Mouse (Mus musculus): ENCODE measurements around the gene Scfd2. TPM values are rescaled to one million over a fixed set of nuclear protein-coding genes. Genes with fewer than 3 reads are reported as not detected.

The Scfd2 gene
- total and polyA plus RNA-seq, 2 experiments from 2014 or later = 20.5 to 29.1 TPM

DNA sequence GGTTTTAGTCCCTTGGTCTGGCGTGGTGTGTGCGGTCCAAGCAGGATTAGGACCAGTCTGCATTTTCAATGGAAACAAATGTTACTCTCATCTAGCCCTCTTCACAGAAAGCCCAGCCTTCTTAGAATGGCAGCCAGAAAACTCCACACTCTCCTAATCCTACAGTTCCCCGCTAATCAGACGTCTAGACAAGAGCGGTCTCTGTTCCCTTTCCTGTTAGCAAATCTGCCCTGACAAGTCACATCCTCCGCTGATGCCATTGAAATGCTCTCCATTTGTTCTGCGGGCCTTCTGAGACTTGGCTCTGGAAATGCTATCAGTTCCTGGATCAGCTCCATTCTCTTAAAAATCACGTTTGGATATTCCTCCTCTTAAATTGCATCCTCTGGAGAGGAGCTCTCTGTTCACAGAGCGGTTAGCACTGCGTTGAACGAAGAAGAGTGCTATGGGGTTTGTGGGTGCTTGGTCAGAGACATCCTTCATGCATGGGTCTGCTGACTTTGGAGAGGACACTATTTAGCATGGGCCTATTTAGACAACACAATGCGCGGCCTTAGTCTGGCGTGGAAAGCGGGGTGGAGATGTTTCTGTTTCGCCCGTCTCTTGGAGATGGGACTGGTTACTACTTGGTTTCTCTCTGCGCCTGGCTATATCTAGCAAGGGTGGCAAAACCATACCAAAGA is 358.3 kb downstream of the Scfd2 start:
- peak overlapping the region; percentile 23; the same call in 1 of the 2 replicates for H3K4me2 ChIP-seq (ENCODE audit: low read depth)
- WGBS = 32% methylated on average over 18 of the region's 18 CpGs
- H3K4me3 ChIP-seq (ENCODE audit: low read depth, low read length) = no peak overlapping the region
- H3K27ac ChIP-seq (ENCODE audit: low read depth, low read length) = no peak overlapping the region
- ATAC-seq = peak; percentile 79
- H3K27me3 ChIP-seq (ENCODE audit: insufficient read depth, low read length) = no peaks in the 10 kb centered on the region
- H3K36me3 ChIP-seq (ENCODE audit: insufficient read depth) = no peaks in the 10 kb centered on the region
- no peak for TF ChIP-seq CTCF (IDR thresholded peaks at IDR 0.05; ENCODE audit: low read depth)
- DNase-seq = peak; percentile 64
- peaks cover 12% of the 10 kb centered on the region; the same call in 1 of the 2 replicates for H3K4me1 ChIP-seq (ENCODE audit: insufficient read depth)
- no peaks in the 10 kb centered on the region for H3K9me3 ChIP-seq (ENCODE audit: low read length)
- 0 out of 2 replicates have a peak overlapping the region, but pooled peaks have one; percentile 2 for H3K9ac ChIP-seq

DNA sequence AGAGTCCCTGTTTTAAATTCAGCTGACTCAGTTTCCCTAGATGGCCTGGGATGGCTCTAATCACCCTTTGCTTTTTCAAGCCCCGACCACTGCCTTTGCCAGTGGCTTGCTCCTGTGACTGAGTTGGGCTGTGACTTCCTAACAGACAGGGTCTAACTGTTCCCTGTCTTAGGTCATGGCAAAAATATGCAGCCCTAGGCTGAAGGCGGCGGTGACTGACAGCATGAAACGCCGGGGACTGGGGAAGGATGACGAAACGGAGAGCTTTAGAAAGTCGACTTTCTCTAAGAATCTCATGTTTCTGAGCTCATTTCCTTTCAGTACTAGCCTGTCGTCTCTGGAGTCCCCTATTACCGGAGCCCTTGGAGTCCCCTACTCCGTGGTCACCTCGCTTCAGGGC is 359.4 kb downstream of the Scfd2 start:
- WGBS = 45% methylated on average over 12 of the region's 12 CpGs
- Histone ChIP-seq H3K9ac (no peak overlapping the region), H3K36me3 (ENCODE audit: insufficient read depth) (no peaks in the 10 kb centered on the region), H3K27ac (ENCODE audit: low read depth, low read length) (no peak overlapping the region), H3K27me3 (ENCODE audit: insufficient read depth, low read length) (no peaks in the 10 kb centered on the region), H3K4me2 (ENCODE audit: low read depth) (no peak overlapping the region), H3K4me3 (ENCODE audit: low read depth, low read length) (no peak overlapping the region), H3K4me1 (ENCODE audit: insufficient read depth) (peaks cover 12% of the 10 kb centered on the region; the same call in 1 of the 2 replicates), H3K9me3 (ENCODE audit: low read length) (no peaks in the 10 kb centered on the region)
- ATAC-seq = no peak
- no peak for TF ChIP-seq CTCF (IDR thresholded peaks at IDR 0.05; ENCODE audit: low read depth)
- no peak for DNase-seq

DNA sequence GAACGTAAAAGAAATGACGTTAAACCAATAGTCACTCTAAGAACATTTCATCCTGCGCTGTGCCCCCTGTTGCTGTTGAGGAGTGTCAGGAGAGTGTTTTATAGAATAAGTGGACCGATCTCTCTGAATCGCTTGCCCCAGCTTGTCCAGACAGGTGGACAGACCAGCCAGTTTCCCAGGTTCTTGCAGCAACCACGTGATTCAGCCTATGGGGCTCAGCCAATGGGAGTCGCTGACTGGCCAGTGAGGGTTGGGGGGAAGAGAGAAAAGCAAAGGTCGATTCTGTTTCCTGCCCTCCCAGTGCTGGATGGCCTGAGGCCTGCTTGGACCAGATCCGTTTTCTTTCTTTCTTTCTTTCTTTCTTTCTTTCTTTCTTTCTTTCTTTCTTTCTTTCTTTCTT is 359.8 kb downstream of the Scfd2 start:
- no peak for TF ChIP-seq CTCF (IDR thresholded peaks at IDR 0.05; ENCODE audit: low read depth)
- H3K27me3 ChIP-seq (ENCODE audit: insufficient read depth, low read length) = no peaks in the 10 kb centered on the region
- WGBS = 69% methylated on average over 9 of the region's 9 CpGs
- no peak overlapping the region for H3K27ac ChIP-seq (ENCODE audit: low read depth, low read length)
- no peak for DNase-seq
- H3K4me1 ChIP-seq (ENCODE audit: insufficient read depth) = peaks cover 12% of the 10 kb centered on the region; the same call in 1 of the 2 replicates
- H3K4me2 ChIP-seq (ENCODE audit: low read depth) = no peak overlapping the region
- no peak overlapping the region for H3K9ac ChIP-seq
- ATAC-seq = no peak
- no peak overlapping the region for H3K4me3 ChIP-seq (ENCODE audit: low read depth, low read length)
- H3K9me3 ChIP-seq (ENCODE audit: low read length) = no peaks in the 10 kb centered on the region
- no peaks in the 10 kb centered on the region for H3K36me3 ChIP-seq (ENCODE audit: insufficient read depth)

DNA sequence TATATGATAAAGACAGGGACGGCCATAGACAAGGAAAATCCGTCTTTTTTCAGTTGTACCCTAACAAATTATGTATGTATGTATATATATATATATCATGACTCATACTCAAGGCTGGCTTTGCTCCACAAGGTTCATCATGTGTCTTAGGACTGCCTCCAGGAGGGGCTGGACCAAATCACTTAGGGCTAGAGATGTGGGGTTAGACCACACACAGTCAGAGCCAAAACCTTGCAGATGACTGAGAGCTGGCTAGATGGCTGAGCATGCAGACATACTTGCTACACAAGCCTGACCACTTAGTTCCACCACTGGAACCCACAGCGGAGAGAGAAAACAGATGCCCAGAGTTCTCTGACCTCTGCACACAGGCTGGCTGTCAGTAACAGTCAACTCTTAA is 363.5 kb downstream of the Scfd2 start:
- whole genome bisulfite sequencing = 93% methylated on average over 3 of the region's 3 CpGs
- Histone ChIP-seq H3K27ac (ENCODE audit: low read depth, low read length) (no peak overlapping the region), H3K27me3 (ENCODE audit: insufficient read depth, low read length) (no peaks in the 10 kb centered on the region), H3K9ac (no peak overlapping the region), H3K4me1 (ENCODE audit: insufficient read depth) (no peaks in the 10 kb centered on the region), H3K4me2 (ENCODE audit: low read depth) (no peak overlapping the region), H3K9me3 (ENCODE audit: low read length) (no peaks in the 10 kb centered on the region), H3K4me3 (ENCODE audit: low read depth, low read length) (no peak overlapping the region), H3K36me3 (ENCODE audit: insufficient read depth) (no peaks in the 10 kb centered on the region)
- no peak for TF ChIP-seq CTCF (IDR thresholded peaks at IDR 0.05; ENCODE audit: low read depth)
- ATAC-seq = no peak
- no peak for DNase-seq

DNA sequence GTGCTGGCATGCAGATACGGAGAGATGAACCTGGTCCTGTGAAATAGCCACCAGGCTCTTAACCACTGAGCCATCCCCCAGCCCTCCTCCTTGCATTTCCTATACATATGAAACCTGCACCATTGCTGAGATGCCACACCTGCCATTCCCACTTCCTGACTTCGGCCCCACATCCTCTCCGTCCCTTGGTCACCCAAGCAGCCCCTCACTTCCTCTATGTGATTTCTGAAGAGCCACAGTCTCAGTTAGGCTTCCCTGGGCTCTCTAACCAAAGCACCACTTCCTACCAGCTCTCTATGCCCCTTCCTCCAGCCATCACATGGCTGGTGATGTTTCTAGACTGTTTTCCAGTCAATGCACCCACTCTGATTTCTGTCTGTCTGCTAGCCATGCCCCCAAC is 364.9 kb downstream of the Scfd2 start:
- 93% methylated on average over 3 of the region's 3 CpGs for WGBS
- no peak for ATAC-seq

DNA sequence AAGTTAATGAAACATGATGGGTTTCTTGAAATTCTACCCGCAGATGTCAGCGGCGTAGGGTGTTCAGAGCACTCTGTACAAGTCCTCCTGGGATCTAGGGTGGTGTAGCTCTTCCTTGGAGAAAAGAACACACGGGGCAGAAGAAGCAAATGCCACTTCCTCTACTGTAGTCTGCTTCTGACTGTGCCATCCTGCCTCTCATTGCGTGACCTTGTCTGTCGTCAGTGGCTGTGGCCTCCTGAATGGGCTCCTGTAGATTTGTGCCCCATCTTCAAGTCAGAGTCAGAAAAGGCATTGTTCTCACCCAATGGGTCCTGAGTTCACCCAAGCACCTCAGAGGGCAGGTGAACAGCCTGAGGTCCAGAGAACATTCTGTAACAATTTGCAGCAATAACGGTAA is 367.0 kb downstream of the Scfd2 start:
- no peak overlapping the region for H3K4me3 ChIP-seq (ENCODE audit: low read depth, low read length)
- no peak overlapping the region for H3K4me2 ChIP-seq (ENCODE audit: low read depth)
- H3K9me3 ChIP-seq (ENCODE audit: low read length) = no peaks in the 10 kb centered on the region
- no peak overlapping the region for H3K27ac ChIP-seq (ENCODE audit: low read depth, low read length)
- no peaks in the 10 kb centered on the region for H3K36me3 ChIP-seq (ENCODE audit: insufficient read depth)
- no peak overlapping the region for H3K9ac ChIP-seq
- no peak for TF ChIP-seq CTCF (IDR thresholded peaks at IDR 0.05; ENCODE audit: low read depth)
- DNase-seq (no peak), ATAC-seq (no peak)
- WGBS = 91% methylated on average over 7 of the region's 7 CpGs
- H3K27me3 ChIP-seq (ENCODE audit: insufficient read depth, low read length) = no peaks in the 10 kb centered on the region
- peaks cover 6% of the 10 kb centered on the region; the same call in 1 of the 2 replicates for H3K4me1 ChIP-seq (ENCODE audit: insufficient read depth)

More for the DNA sequence above, 364.9 kb downstream of the Scfd2 start:
- no peaks in the 10 kb centered on the region for H3K9me3 ChIP-seq (ENCODE audit: low read length)
- H3K27ac ChIP-seq (ENCODE audit: low read depth, low read length) = no peak overlapping the region
- H3K27me3 ChIP-seq (ENCODE audit: insufficient read depth, low read length) = no peaks in the 10 kb centered on the region
- no peak overlapping the region for H3K9ac ChIP-seq
- no peak for TF ChIP-seq CTCF (IDR thresholded peaks at IDR 0.05; ENCODE audit: low read depth)
- no peak for DNase-seq
- peaks cover 5% of the 10 kb centered on the region; the same call in 1 of the 2 replicates for H3K4me1 ChIP-seq (ENCODE audit: insufficient read depth)
- no peak overlapping the region for H3K4me3 ChIP-seq (ENCODE audit: low read depth, low read length)
- H3K4me2 ChIP-seq (ENCODE audit: low read depth) = no peak overlapping the region
- H3K36me3 ChIP-seq (ENCODE audit: insufficient read depth) = no peaks in the 10 kb centered on the region

DNA sequence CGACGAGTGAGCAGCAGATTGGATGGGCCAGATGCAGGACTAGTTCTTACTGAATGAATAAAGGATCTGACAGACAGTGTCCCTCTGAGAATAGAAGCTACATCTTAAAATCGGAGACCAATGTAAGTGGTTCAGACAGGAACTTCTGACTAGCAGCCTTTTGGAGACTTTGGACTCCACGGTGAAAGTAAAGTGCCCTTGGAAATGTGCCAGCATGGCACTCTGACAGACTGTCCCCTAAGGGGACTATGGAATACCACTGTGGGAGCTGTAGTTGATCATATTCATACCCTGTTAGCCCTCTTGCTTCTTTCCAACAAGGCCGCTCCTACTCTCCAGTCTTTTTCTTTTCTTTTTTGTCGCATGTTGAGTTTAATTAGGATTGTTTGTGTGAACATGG is 368.4 kb downstream of the Scfd2 start:
- no peaks in the 10 kb centered on the region for H3K36me3 ChIP-seq (ENCODE audit: insufficient read depth)
- ATAC-seq (no peak), DNase-seq (no peak)
- no peak for TF ChIP-seq CTCF (IDR thresholded peaks at IDR 0.05; ENCODE audit: low read depth)
- no peak overlapping the region for H3K27ac ChIP-seq (ENCODE audit: low read depth, low read length)
- peaks cover 6% of the 10 kb centered on the region; the same call in 1 of the 2 replicates for H3K4me1 ChIP-seq (ENCODE audit: insufficient read depth)
- whole genome bisulfite sequencing = 71% methylated on average over 6 of the region's 6 CpGs
- H3K27me3 ChIP-seq (ENCODE audit: insufficient read depth, low read length) = no peaks in the 10 kb centered on the region
- no peaks in the 10 kb centered on the region for H3K9me3 ChIP-seq (ENCODE audit: low read length)
- no peak overlapping the region for H3K4me3 ChIP-seq (ENCODE audit: low read depth, low read length)
- H3K4me2 ChIP-seq (ENCODE audit: low read depth) = no peak overlapping the region
- H3K9ac ChIP-seq = no peak overlapping the region

All from forebrain, postnatal 0 days (tissue).